Mouse (Mus musculus) liver, postnatal 0 days (tissue): ENCODE measurements around the gene Dnajb11.

Source experiments
- CTCF ChIP-seq: sonication (generic); IDR thresholded peaks from 2 replicates; pipeline ENCODE4 v1.5.1; 2016; ENCODE audit warnings: antibody characterized with exemption, low read depth
- EP300 ChIP-seq: IDR thresholded peaks from 2 replicates; pipeline ENCODE4 v1.6.1; 2016; ENCODE audit warnings: antibody characterized with exemption, low read depth, mild to moderate bottlenecking

- TF ChIP-seq CTCF (peak; percentile 74), EP300 (peak; percentile 31; the same call in 1 of the 2 replicates)
Observed at GRCm38 (mm10) chr16:22876218-22877043, 18.8 kb downstream of the Dnajb11 start.
